10 mouse cellular contexts compared by ENCODE assay signal in the genomic region with DNA sequence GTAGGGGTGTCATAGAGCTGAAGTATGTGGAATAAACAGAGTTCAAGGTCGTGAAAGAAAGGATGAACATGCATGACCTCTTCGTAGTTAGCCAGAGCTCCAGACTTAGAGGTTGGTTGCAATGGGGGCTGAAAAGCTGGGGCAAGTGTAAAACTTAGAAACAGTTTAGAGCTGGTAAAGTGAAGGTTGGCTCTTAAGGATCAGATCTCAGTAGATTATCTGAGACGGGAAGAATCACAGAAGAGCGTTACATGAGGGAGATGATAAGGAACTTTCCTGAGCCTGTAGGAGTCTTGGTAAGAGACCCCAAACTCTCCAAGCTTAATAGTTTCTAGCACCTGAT. TPM values are rescaled to one million over a fixed set of nuclear protein-coding genes. Genes with fewer than 3 reads are reported as not detected.
DNase-seq lines count a peak whose midpoint lies in the region; ATAC-seq and TF ChIP-seq lines count a peak whose summit lies in the region.
"Had no signal": no experiment of that assay in that cellular context is flagged by ENCODE, and none has a peak within 500 bp of the region (broad histone marks: within the 10 kb centered on the region; RNA-seq: fewer than 3 reads in every experiment).

No protein-coding gene starts in this region.

- intact Hi-C loops in gastrocnemius, postnatal 36 days (cut with DNase I) = no loop called here

- peak overlapping the region; percentile 62 for H3K4me3 ChIP-seq in kidney, postnatal 0 days (replicated peaks; ENCODE audit: low read depth, low read length)
- peak overlapping the region; percentile 55 for H3K4me3 ChIP-seq in embryonic facial prominence, embryonic 11.5 days (ENCODE audit: low read depth, low read length)
- H3K4me3 ChIP-seq in intestine, embryonic 14.5 days (ENCODE audit: low read depth, low read length) = peak overlapping the region; percentile 50
- peak overlapping the region; percentile 37 for H3K4me3 ChIP-seq in myocyte

- no peak for TF ChIP-seq POLR2A in myocyte (IDR thresholded peaks at IDR 0.05; ENCODE audit: insufficient read length, low read depth)

- WGBS in kidney, postnatal 0 days = 12% methylated on average over 4 of the region's 4 CpGs
- WGBS in embryonic facial prominence, embryonic 11.5 days = 15% methylated on average over 4 of the region's 4 CpGs
- WGBS in intestine, embryonic 14.5 days = 12% methylated on average over 4 of the region's 4 CpGs

- ATAC-seq in kidney, postnatal 0 days (replicated peaks; ENCODE audit: low FRiP score, low read depth) = no peak
- no peak for ATAC-seq in embryonic facial prominence, embryonic 11.5 days (replicated peaks; ENCODE audit: insufficient number of reproducible peaks, low FRiP score, low TSS enrichment, low read depth)
- no peak for ATAC-seq in intestine, embryonic 14.5 days (replicated peaks; ENCODE audit: low FRiP score, low TSS enrichment, low read depth)

- peaks cover 5% of the 10 kb centered on the region; the same call in 1 of the 2 replicates for H3K36me3 ChIP-seq in kidney, postnatal 0 days (ENCODE audit: insufficient read depth, low read length)
- no peaks in the 10 kb centered on the region for H3K36me3 ChIP-seq in embryonic facial prominence, embryonic 11.5 days (replicated peaks; ENCODE audit: control insufficient read depth, insufficient read depth, low read depth, low read length)
- H3K36me3 ChIP-seq in intestine, embryonic 14.5 days (ENCODE audit: control insufficient read depth, insufficient read depth, low read length) = peaks cover 9% of the 10 kb centered on the region; the same call in 1 of the 2 replicates
- no peaks in the 10 kb centered on the region for H3K36me3 ChIP-seq in myocyte (ENCODE audit: control insufficient read depth, insufficient read depth)

- TF ChIP-seq CTCF in kidney, postnatal 0 days (IDR thresholded peaks at IDR 0.05; ENCODE audit: low read depth) = no peak; the same call in 1 of the 2 replicates

- H3K27ac ChIP-seq in kidney, postnatal 0 days = peak overlapping the region; percentile 96
- peak overlapping the region; percentile 97 for H3K27ac ChIP-seq in embryonic facial prominence, embryonic 11.5 days (replicated peaks; ENCODE audit: low read depth, low read length)
- H3K27ac ChIP-seq in intestine, embryonic 14.5 days (ENCODE audit: low read depth) = peak overlapping the region; percentile 95

- H3K4me2 ChIP-seq in kidney, postnatal 0 days (ENCODE audit: low read length) = peak overlapping the region; percentile 97
- H3K4me2 ChIP-seq in embryonic facial prominence, embryonic 11.5 days (ENCODE audit: low read depth, low read length) = peak overlapping the region; percentile 97
- H3K4me2 ChIP-seq in intestine, embryonic 14.5 days (ENCODE audit: low read length) = peak overlapping the region; percentile 60
- peak overlapping the region; percentile 77 for H3K4me2 ChIP-seq in myocyte (ENCODE audit: low read depth)

- H3K79me2 ChIP-seq in myocyte (ENCODE audit: control insufficient read depth, insufficient read depth) = peaks cover 12% of the 10 kb centered on the region

- H3ac ChIP-seq in myocyte (ENCODE audit: control insufficient read depth, insufficient read length) = no peak overlapping the region

- H3K9me3 ChIP-seq in kidney, postnatal 0 days (replicated peaks; ENCODE audit: low read length) = no peaks in the 10 kb centered on the region
- no peaks in the 10 kb centered on the region for H3K9me3 ChIP-seq in embryonic facial prominence, embryonic 11.5 days (replicated peaks; ENCODE audit: control insufficient read depth, low read length)
- H3K9me3 ChIP-seq in intestine, embryonic 14.5 days (ENCODE audit: control insufficient read depth, low read length) = no peaks in the 10 kb centered on the region

- no peaks in the 10 kb centered on the region for H3K27me3 ChIP-seq in kidney, postnatal 0 days (ENCODE audit: insufficient read depth, low read length)
- H3K27me3 ChIP-seq in embryonic facial prominence, embryonic 11.5 days (ENCODE audit: control insufficient read depth, insufficient read depth, low read length) = no peaks in the 10 kb centered on the region
- no peaks in the 10 kb centered on the region for H3K27me3 ChIP-seq in intestine, embryonic 14.5 days (replicated peaks; ENCODE audit: control insufficient read depth, insufficient read depth, low read length)
- H3K27me3 ChIP-seq in myocyte (ENCODE audit: control insufficient read depth, insufficient read depth, insufficient read length) = no peaks in the 10 kb centered on the region

- no peak for DNase-seq in kidney, postnatal 0 days (ENCODE audit: low spot score)
- no peak for DNase-seq in kidney, adult 18-20 months
- DNase-seq in embryonic facial prominence, embryonic 11.5 days (ENCODE audit: low spot score) = no peak
- DNase-seq in intestine, embryonic 14.5 days (ENCODE audit: low spot score) = no peak
- no peak for DNase-seq in adrenal gland, postnatal 36 days
- no peak for DNase-seq in gastrocnemius, postnatal 36 days
- DNase-seq in left cerebral cortex, adult 18-20 months (ENCODE audit: low spot score in 2 of 2) = no peak

- H3K4me1 ChIP-seq in kidney, postnatal 0 days (replicated peaks; ENCODE audit: insufficient read depth, low read length) = peaks cover 40% of the 10 kb centered on the region
- H3K4me1 ChIP-seq in embryonic facial prominence, embryonic 11.5 days (ENCODE audit: control insufficient read depth, insufficient read depth, low read length) = peaks cover 13% of the 10 kb centered on the region
- H3K4me1 ChIP-seq in intestine, embryonic 14.5 days (replicated peaks; ENCODE audit: control insufficient read depth, insufficient read depth, low read length) = peaks cover 31% of the 10 kb centered on the region

- H3K9ac ChIP-seq in kidney, postnatal 0 days (ENCODE audit: low read depth, low read length) = peak overlapping the region; percentile 67
- H3K9ac ChIP-seq in embryonic facial prominence, embryonic 11.5 days (replicated peaks; ENCODE audit: low read length) = peak overlapping the region; percentile 14; the same call in 1 of the 2 replicates
- H3K9ac ChIP-seq in intestine, embryonic 14.5 days (ENCODE audit: low read length) = peak overlapping the region; percentile 71

TF ChIP-seq in myocyte, 11 proteins besides CTCF, POLR2A, EP300 and RAD21 (continues in another document):
- TF ChIP-seq POLR2AphosphoS2 (IDR thresholded peaks at IDR 0.05; ENCODE audit: insufficient read length, low read depth) (no peak), CEBPB (IDR thresholded peaks at IDR 0.05; ENCODE audit: insufficient read depth, poor library complexity, severe bottlenecking) (no peak), MAX (IDR thresholded peaks at IDR 0.05; ENCODE audit: low read depth) (no peak), TCF3 (IDR thresholded peaks at IDR 0.05; ENCODE audit: insufficient read length, low read depth) (no peak), MYOD1 (IDR thresholded peaks at IDR 0.05; ENCODE audit: control insufficient read depth in 1 of 3, insufficient read length in 2 of 3, low read depth in 2 of 3) (no peak), E2F4 (IDR thresholded peaks at IDR 0.05; ENCODE audit: insufficient read depth) (no peak), USF1 (IDR thresholded peaks at IDR 0.05; ENCODE audit: low read depth) (no peak), TCF12 (IDR thresholded peaks at IDR 0.05; ENCODE audit: insufficient read depth, poor library complexity, severe bottlenecking) (no peak), SRF (IDR thresholded peaks at IDR 0.05; ENCODE audit: control insufficient read depth, insufficient read length, low read depth) (no peak)

RNA-seq across cellular contexts. Expression of a gene that starts 10.5 kb away (rescaled TPM):
- polyA plus RNA-seq in kidney, postnatal 0 days (2015; fragmentation: Nextera tagmentation; extraction: Ambion mirVana) = 22.0 and 23.3 TPM in 2 replicates
- 26.6 and 27.0 TPM in 2 replicates for polyA plus RNA-seq in embryonic facial prominence, embryonic 11.5 days (2014; fragmentation: Nextera tagmentation; extraction: Ambion mirVana)
- polyA plus RNA-seq in intestine, embryonic 14.5 days (2014; fragmentation: Nextera tagmentation; extraction: Ambion mirVana) = 38.0 and 38.5 TPM in 2 replicates
- polyA plus RNA-seq in myocyte (2012; fragmentation: generic; extraction: Trizol) = 65.8 TPM
- total RNA-seq in adrenal gland, postnatal 36 days (2021) = 100 to 1,000 TPM in 1 of 2 experiments, 10 to 100 TPM in 1; 94.8 to 116 TPM
- total RNA-seq in gastrocnemius, postnatal 36 days (2021) = 10 to 100 TPM; 31.4 to 37.6 TPM
- 100 to 1,000 TPM; 212 to 225 TPM for total RNA-seq in left cerebral cortex, adult 18-20 months (2021)

RNA-seq across cellular contexts. Expression of a gene that starts 19.8 kb away (rescaled TPM):
- polyA plus RNA-seq in kidney, postnatal 0 days (2015; fragmentation: Nextera tagmentation; extraction: Ambion mirVana) = 144 and 152 TPM in 2 replicates
- 287 and 312 TPM in 2 replicates for polyA plus RNA-seq in embryonic facial prominence, embryonic 11.5 days (2014; fragmentation: Nextera tagmentation; extraction: Ambion mirVana)
- polyA plus RNA-seq in intestine, embryonic 14.5 days (2014; fragmentation: Nextera tagmentation; extraction: Ambion mirVana) = 198 and 203 TPM in 2 replicates
- 54.0 TPM for polyA plus RNA-seq in myocyte (2012; fragmentation: generic; extraction: Trizol)
- 10 to 100 TPM; 32.7 to 34.0 TPM for total RNA-seq in adrenal gland, postnatal 36 days (2021)
- total RNA-seq in gastrocnemius, postnatal 36 days (2021) = 1 to 10 TPM in 1 of 2 experiments, under 1 TPM in 1; 0.86 to 1.3 TPM
- 10 to 100 TPM; 35.7 to 36.9 TPM for total RNA-seq in left cerebral cortex, adult 18-20 months (2021)

RNA-seq across cellular contexts. Expression of a gene that starts 23.2 kb away (rescaled TPM):
- polyA plus RNA-seq in kidney, postnatal 0 days (2015; fragmentation: Nextera tagmentation; extraction: Ambion mirVana) = 0.21 and 0.26 TPM in 2 replicates
- polyA plus RNA-seq in embryonic facial prominence, embryonic 11.5 days (2014; fragmentation: Nextera tagmentation; extraction: Ambion mirVana) = 1.6 TPM in 2 replicates
- 0.62 and 0.71 TPM in 2 replicates for polyA plus RNA-seq in intestine, embryonic 14.5 days (2014; fragmentation: Nextera tagmentation; extraction: Ambion mirVana)
- polyA plus RNA-seq in myocyte (2012; fragmentation: generic; extraction: Trizol) = not detected
- total RNA-seq in adrenal gland, postnatal 36 days (2021) = not detected
- not detected for total RNA-seq in gastrocnemius, postnatal 36 days (2021)
- total RNA-seq in left cerebral cortex, adult 18-20 months (2021) = not detected
- total RNA-seq: gastrocnemius, adult 18-20 months; neutrophil, adult 5-6 weeks had no signal

RNA-seq across cellular contexts. Expression of a gene that starts 27.4 kb away (rescaled TPM):
- 12.7 and 18.6 TPM in 2 replicates for polyA plus RNA-seq in kidney, postnatal 0 days (2015; fragmentation: Nextera tagmentation; extraction: Ambion mirVana)
- 19.4 and 22.6 TPM in 2 replicates for polyA plus RNA-seq in embryonic facial prominence, embryonic 11.5 days (2014; fragmentation: Nextera tagmentation; extraction: Ambion mirVana)
- 19.9 and 22.0 TPM in 2 replicates for polyA plus RNA-seq in intestine, embryonic 14.5 days (2014; fragmentation: Nextera tagmentation; extraction: Ambion mirVana)
- polyA plus RNA-seq in myocyte (2012; fragmentation: generic; extraction: Trizol) = 42.5 TPM
- total RNA-seq in adrenal gland, postnatal 36 days (2021) = 10 to 100 TPM; 25.4 to 40.9 TPM
- 1 to 10 TPM; 5.0 to 6.1 TPM for total RNA-seq in gastrocnemius, postnatal 36 days (2021)
- 10 to 100 TPM; 60.8 to 65.2 TPM for total RNA-seq in left cerebral cortex, adult 18-20 months (2021)

RNA-seq across cellular contexts. Expression of a gene that starts 27.9 kb away (rescaled TPM):
- 0.23 and 0.50 TPM in 2 replicates for polyA plus RNA-seq in kidney, postnatal 0 days (2015; fragmentation: Nextera tagmentation; extraction: Ambion mirVana)
- 0.91 and 1.3 TPM in 2 replicates for polyA plus RNA-seq in embryonic facial prominence, embryonic 11.5 days (2014; fragmentation: Nextera tagmentation; extraction: Ambion mirVana)
- polyA plus RNA-seq in intestine, embryonic 14.5 days (2014; fragmentation: Nextera tagmentation; extraction: Ambion mirVana) = 1.5 and 1.6 TPM in 2 replicates
- 0.02 TPM for polyA plus RNA-seq in myocyte (2012; fragmentation: generic; extraction: Trizol)
- total RNA-seq in adrenal gland, postnatal 36 days (2021) = 1 to 10 TPM; 1.5 to 1.6 TPM
- total RNA-seq in gastrocnemius, postnatal 36 days (2021) = not detected
- 10 to 100 TPM; 45.4 to 46.6 TPM for total RNA-seq in left cerebral cortex, adult 18-20 months (2021)
- total RNA-seq: gastrocnemius, adult 18-20 months; neutrophil, adult 5-6 weeks had no signal

Comparison
In these comparisons a context has a peak if more than half of its experiments do, and no peak if none do; other contexts are left out.
1. H3K9ac ChIP-seq: peak in every context shown above with its lines; median percentile 71 in intestine, embryonic 14.5 days; 67 in kidney, postnatal 0 days; 14 in embryonic facial prominence, embryonic 11.5 days.